Mouse (Mus musculus) midbrain, embryonic 15.5 days (tissue): ENCODE measurements at regions not wholly inside any gene's neighbourhood (a gene's known extent, or its start where the extent isn't known, plus 50 kb on each side); places are given as distances from the start of the nearest gene placed in this dataset.

ENCODE experiments used
- ATAC-seq: fragments of 200-750 bp; cut with Nextera tagmentation; replicated peaks from 2 replicates; pipeline ENCODE4 v1.8.0; 2017; ENCODE audit warnings: moderate TSS enrichment
- H3K27ac ChIP-seq: fragments of 300-500 bp; sonication (generic); 2 replicates; pipeline ENCODE4 v1.5.1; 2015; ENCODE audit warnings: mild to moderate bottlenecking, inconsistent platforms
- H3K27me3 ChIP-seq: fragments of 300-500 bp; sonication (generic); replicated peaks from 2 replicates; pipeline ENCODE4 v1.6.1; 2015; ENCODE audit warnings: inconsistent platforms
- H3K36me3 ChIP-seq: fragments of 300-500 bp; sonication (generic); replicated peaks from 2 replicates; pipeline ENCODE4 v1.6.1; 2015; ENCODE audit warnings: inconsistent platforms
- H3K4me1 ChIP-seq: fragments of 300-500 bp; sonication (generic); 2 replicates; pipeline ENCODE4 v1.6.1; 2015; ENCODE audit warnings: inconsistent platforms
- H3K4me2 ChIP-seq: fragments of 300-500 bp; sonication (generic); 2 replicates; pipeline ENCODE4 v1.6.1; 2015; ENCODE audit warnings: inconsistent platforms, mild to moderate bottlenecking, moderate library complexity
- H3K4me3 ChIP-seq: fragments of 300-500 bp; sonication (generic); 2 replicates; pipeline ENCODE4 v1.5.1; 2015; ENCODE audit warnings: mild to moderate bottlenecking, inconsistent platforms
- H3K9ac ChIP-seq: fragments of 300-500 bp; sonication (generic); 2 replicates; pipeline ENCODE4 v1.6.1; 2015; ENCODE audit warnings: mild to moderate bottlenecking, inconsistent platforms
- H3K9me3 ChIP-seq: fragments of 300-500 bp; sonication (generic); 2 replicates; pipeline ENCODE4 v1.6.1; 2016; ENCODE audit warnings: inconsistent platforms
- whole genome bisulfite sequencing: fragments of 180-500 bp; shearing (Covaris S2); methylation state at CpG from one replicate; pipeline ENCODE4 v1.1.7; 2015; ENCODE audit warnings: mixed read lengths; 5-methylcytosine and 5-hydroxymethylcytosine counted together

- H3K9me3 ChIP-seq = no peaks in the 10 kb centered on the region
- 69% methylated on average over 12 of the region's 12 CpGs for WGBS
- ATAC-seq = no peak
- peaks cover 11% of the 10 kb centered on the region for H3K4me1 ChIP-seq
- no peaks in the 10 kb centered on the region for H3K36me3 ChIP-seq
- H3K4me3 ChIP-seq = no peak overlapping the region
- no peak overlapping the region for H3K27ac ChIP-seq
- no peak overlapping the region for H3K9ac ChIP-seq
- H3K4me2 ChIP-seq = no peak overlapping the region
- H3K27me3 ChIP-seq = no peaks in the 10 kb centered on the region
These were observed 80.5 kb upstream of the Ankrd55 start for GRCm38 (mm10) chr13:112207617-112208235.

DNA sequence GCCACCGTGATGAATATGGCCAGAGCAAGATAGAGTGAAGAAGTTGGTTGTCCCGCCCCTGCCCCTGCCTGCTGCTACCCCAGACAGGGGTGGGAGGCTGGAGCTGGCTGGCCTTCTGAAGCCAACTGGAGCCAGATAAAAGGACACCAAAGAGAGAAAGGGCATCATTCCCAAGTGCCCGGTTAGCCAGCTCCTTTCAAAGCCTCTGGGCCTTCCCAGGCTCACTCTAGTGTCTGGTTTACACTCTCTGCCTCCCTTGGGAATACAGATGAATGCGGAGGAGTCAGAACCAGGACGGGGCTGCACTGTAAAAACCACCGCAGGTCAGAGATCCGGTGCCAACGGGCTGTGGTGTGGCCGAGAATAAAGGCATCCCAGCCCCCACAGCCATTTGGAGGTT lies 76.4 kb upstream of the Ankrd55 start:
- H3K27ac ChIP-seq = no peak overlapping the region
- no peak overlapping the region for H3K4me2 ChIP-seq
- H3K9me3 ChIP-seq = no peaks in the 10 kb centered on the region
- H3K36me3 ChIP-seq = no peaks in the 10 kb centered on the region
- no peaks in the 10 kb centered on the region for H3K27me3 ChIP-seq
- H3K4me3 ChIP-seq = no peak overlapping the region
- ATAC-seq = no peak
- no peaks in the 10 kb centered on the region for H3K4me1 ChIP-seq
- H3K9ac ChIP-seq = no peak overlapping the region
- 72% methylated on average over 9 of the region's 9 CpGs for WGBS

DNA sequence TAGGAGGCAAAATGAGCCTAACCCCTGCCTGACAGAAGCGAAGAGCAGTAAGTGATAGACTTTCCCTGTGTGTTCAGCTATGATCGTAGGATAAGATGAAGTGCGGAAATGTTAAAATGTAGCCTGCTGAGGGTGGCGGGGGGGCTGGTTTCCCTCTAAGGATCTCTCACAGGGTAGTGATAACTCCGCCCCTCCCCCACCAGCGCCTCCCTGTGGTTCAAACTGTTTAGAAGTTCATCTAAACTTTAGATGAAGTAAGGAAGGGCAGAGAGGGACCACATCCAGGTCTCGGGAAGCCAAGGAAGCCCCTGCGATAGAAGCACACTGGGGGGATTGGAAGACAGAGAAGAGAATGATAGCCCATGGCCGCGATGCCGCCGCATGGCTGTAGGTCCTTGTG lies 75.9 kb upstream of the Ankrd55 start:
- 82% methylated on average over 12 of the region's 12 CpGs for WGBS
- Histone ChIP-seq H3K27me3 (no peaks in the 10 kb centered on the region), H3K4me2 (no peak overlapping the region), H3K36me3 (no peaks in the 10 kb centered on the region), H3K4me1 (no peaks in the 10 kb centered on the region), H3K4me3 (no peak overlapping the region), H3K27ac (no peak overlapping the region), H3K9ac (no peak overlapping the region), H3K9me3 (no peaks in the 10 kb centered on the region)
- ATAC-seq = no peak

DNA sequence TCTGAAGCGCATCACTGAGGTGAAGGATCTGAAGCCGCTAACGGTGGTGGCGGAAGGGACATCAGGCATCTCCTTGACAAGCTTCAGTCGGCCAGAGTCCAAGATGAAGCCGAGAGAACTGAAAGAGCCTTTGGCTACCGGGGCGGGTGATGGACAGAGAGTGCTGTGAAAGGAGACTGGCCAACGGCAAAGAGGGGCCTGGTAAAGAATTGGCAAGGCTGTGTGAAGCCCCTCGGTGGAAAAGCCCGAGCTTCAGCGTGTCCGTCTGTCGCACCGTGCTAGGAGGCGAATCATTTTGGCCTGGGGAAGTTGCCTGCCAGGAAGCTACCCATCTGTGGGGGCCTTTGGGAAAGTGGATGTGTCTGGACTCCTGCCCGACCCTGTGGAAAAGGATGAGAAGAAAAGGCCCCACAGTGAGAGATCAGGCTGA lies 74.6 kb upstream of the Ankrd55 start:
- Histone ChIP-seq H3K9ac (no peak overlapping the region), H3K27ac (no peak overlapping the region), H3K27me3 (no peaks in the 10 kb centered on the region), H3K4me1 (no peaks in the 10 kb centered on the region), H3K4me3 (no peak overlapping the region), H3K4me2 (no peak overlapping the region), H3K36me3 (no peaks in the 10 kb centered on the region), H3K9me3 (no peaks in the 10 kb centered on the region)
- no peak for ATAC-seq
- 80% methylated on average over 17 of the region's 17 CpGs for whole genome bisulfite sequencing

DNA sequence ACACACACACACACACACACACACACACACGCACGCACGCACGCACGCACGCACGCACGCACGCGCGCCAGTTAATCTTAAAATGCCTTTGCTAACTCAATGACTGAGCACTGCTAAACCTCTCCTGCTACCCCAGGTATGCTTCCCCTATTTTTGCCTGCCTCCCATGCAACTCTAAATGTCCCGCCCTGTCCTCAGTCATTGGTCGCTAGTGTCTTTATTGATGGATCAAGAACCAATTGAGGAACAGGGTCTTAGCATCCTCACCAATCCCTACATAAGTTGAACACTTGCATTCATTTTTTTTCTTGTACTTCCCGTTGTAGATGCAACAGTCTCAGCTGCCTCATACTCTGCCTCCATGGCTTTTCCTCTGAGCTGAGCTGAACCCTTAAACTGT lies 72.2 kb upstream of the Ankrd55 start:
- H3K27ac ChIP-seq = no peak overlapping the region

GRCm38 (mm10) chr13:112218389-112218788 lies 69.9 kb upstream of the Ankrd55 start:
- no peak overlapping the region for H3K4me3 ChIP-seq
- 84% methylated on average over 5 of the region's 5 CpGs for WGBS
- no peak overlapping the region for H3K4me2 ChIP-seq
- H3K9ac ChIP-seq = no peak overlapping the region
- H3K9me3 ChIP-seq = no peaks in the 10 kb centered on the region
- no peaks in the 10 kb centered on the region for H3K27me3 ChIP-seq
- no peak overlapping the region for H3K27ac ChIP-seq
- H3K36me3 ChIP-seq = no peaks in the 10 kb centered on the region
- ATAC-seq = no peak
- H3K4me1 ChIP-seq = no peaks in the 10 kb centered on the region

More for the DNA sequence above, 72.2 kb upstream of the Ankrd55 start:
- H3K36me3 ChIP-seq = no peaks in the 10 kb centered on the region
- no peaks in the 10 kb centered on the region for H3K4me1 ChIP-seq
- H3K9me3 ChIP-seq = no peaks in the 10 kb centered on the region
- H3K4me3 ChIP-seq = no peak overlapping the region
- no peak overlapping the region for H3K4me2 ChIP-seq
- H3K27me3 ChIP-seq = no peaks in the 10 kb centered on the region
- WGBS = 88% methylated on average over 14 of the region's 14 CpGs
- no peak overlapping the region for H3K9ac ChIP-seq
- ATAC-seq = no peak

GRCm38 (mm10) chr13:112220184-112220583 lies 68.1 kb upstream of the Ankrd55 start:
- no peaks in the 10 kb centered on the region for H3K27me3 ChIP-seq
- ATAC-seq = no peak
- no peak overlapping the region for H3K9ac ChIP-seq
- no peaks in the 10 kb centered on the region for H3K36me3 ChIP-seq
- no peaks in the 10 kb centered on the region for H3K4me1 ChIP-seq
- WGBS = 89% methylated on average over 8 of the region's 8 CpGs
- H3K4me2 ChIP-seq = no peak overlapping the region
- H3K9me3 ChIP-seq = 0 out of 2 replicates have a peak, but pooled peaks cover 3% of the 10 kb centered on the region
- no peak overlapping the region for H3K27ac ChIP-seq
- H3K4me3 ChIP-seq = no peak overlapping the region

DNA sequence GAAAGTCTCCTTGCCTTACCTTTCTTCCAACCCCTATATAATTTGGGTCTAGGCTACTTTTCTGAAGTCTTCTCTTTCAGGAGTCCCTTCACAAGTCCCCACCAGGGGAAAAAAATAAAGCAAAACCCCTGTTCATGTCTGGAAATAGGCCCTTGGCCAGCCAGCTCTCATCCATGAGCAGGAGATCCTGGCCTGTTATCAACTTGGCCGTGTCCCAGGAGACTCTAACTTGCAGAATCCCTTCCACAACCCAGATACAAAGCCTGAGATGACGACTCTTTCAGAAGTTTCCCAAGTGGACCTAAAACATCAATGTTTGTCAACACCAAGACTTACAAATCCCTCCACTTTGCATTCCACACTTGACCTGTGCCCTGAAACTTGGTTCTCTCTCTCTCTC lies 64.6 kb upstream of the Ankrd55 start:
- Histone ChIP-seq H3K27ac (no peak overlapping the region), H3K4me2 (no peak overlapping the region), H3K9me3 (0 out of 2 replicates have a peak, but pooled peaks cover 3% of the 10 kb centered on the region), H3K36me3 (no peaks in the 10 kb centered on the region), H3K9ac (no peak overlapping the region), H3K4me3 (no peak overlapping the region), H3K27me3 (no peaks in the 10 kb centered on the region), H3K4me1 (no peaks in the 10 kb centered on the region)
- 86% methylated on average over 2 of the region's 2 CpGs for WGBS
- no peak for ATAC-seq

DNA sequence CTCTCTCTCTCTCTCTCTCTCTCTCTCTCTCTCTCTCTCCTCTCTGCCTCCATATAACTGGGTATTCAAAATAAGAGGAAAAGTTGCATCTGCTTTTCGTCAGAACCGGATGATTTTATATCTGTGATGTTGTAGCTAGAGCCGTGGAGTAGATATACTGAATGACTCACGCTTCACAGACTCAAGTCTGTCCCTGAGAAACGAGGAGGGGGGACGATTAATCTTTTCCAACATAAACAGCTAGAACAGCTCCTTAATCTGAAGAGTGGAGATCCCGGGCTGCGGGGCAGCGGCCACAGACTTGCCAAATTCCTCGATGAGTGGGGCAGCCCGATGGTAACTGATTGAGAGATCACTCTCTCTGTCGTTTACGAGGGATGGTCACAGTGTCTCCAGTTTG lies 60.5 kb upstream of the Ankrd55 start:
- Histone ChIP-seq H3K4me3 (no peak overlapping the region), H3K36me3 (no peaks in the 10 kb centered on the region), H3K4me1 (no peaks in the 10 kb centered on the region), H3K27ac (no peak overlapping the region), H3K27me3 (no peaks in the 10 kb centered on the region), H3K9me3 (0 out of 2 replicates have a peak, but pooled peaks cover 3% of the 10 kb centered on the region), H3K4me2 (no peak overlapping the region), H3K9ac (no peak overlapping the region)
- 74% methylated on average over 13 of the region's 13 CpGs for WGBS
- ATAC-seq = no peak

GRCm38 (mm10) chr13:112228846-112229245 lies 59.4 kb upstream of the Ankrd55 start:
- ATAC-seq = no peak
- no peak overlapping the region for H3K4me3 ChIP-seq
- H3K36me3 ChIP-seq = no peaks in the 10 kb centered on the region
- H3K4me2 ChIP-seq = no peak overlapping the region
- 0 out of 2 replicates have a peak, but pooled peaks cover 3% of the 10 kb centered on the region for H3K9me3 ChIP-seq
- H3K4me1 ChIP-seq = no peaks in the 10 kb centered on the region
- H3K9ac ChIP-seq = no peak overlapping the region
- no peak overlapping the region for H3K27ac ChIP-seq
- H3K27me3 ChIP-seq = no peaks in the 10 kb centered on the region
- WGBS = 76% methylated on average over 4 of the region's 4 CpGs

- ATAC-seq = no peak
- Histone ChIP-seq H3K27me3 (no peaks in the 10 kb centered on the region), H3K9ac (no peak overlapping the region), H3K9me3 (no peaks in the 10 kb centered on the region), H3K27ac (no peak overlapping the region), H3K4me2 (no peak overlapping the region), H3K4me3 (no peak overlapping the region), H3K36me3 (no peaks in the 10 kb centered on the region), H3K4me1 (no peaks in the 10 kb centered on the region)
- WGBS = 71% methylated on average over 3 of the region's 3 CpGs
These were observed 58.1 kb upstream of the Ankrd55 start for GRCm38 (mm10) chr13:112230176-112230575.

DNA sequence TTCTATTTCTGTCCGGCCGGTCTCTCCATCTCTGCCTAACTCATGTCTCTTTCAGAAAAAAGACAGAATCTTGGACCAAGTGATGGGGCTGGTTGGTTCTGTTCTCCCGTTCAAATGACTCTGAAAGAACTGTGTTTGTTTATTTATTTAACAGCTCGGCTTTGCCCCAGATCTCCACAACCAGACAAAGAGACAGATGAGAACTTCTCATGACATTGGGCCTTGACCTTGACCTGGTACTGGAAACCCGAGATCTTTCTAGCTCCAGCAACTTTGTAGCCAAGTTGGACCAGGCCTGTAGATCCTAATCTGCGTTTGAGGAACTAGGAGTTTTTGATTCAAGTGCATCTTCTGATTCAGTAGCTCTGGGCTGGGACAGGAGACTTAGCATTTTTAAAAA lies 53.6 kb upstream of the Ankrd55 start:
- Histone ChIP-seq H3K4me1 (no peaks in the 10 kb centered on the region), H3K9ac (no peak overlapping the region), H3K27ac (no peak overlapping the region), H3K4me2 (no peak overlapping the region), H3K27me3 (0 out of 2 replicates have a peak, but pooled peaks cover 2% of the 10 kb centered on the region), H3K9me3 (no peaks in the 10 kb centered on the region), H3K36me3 (no peaks in the 10 kb centered on the region), H3K4me3 (no peak overlapping the region)
- ATAC-seq = no peak
- WGBS = 93% methylated on average over 6 of the region's 6 CpGs

DNA sequence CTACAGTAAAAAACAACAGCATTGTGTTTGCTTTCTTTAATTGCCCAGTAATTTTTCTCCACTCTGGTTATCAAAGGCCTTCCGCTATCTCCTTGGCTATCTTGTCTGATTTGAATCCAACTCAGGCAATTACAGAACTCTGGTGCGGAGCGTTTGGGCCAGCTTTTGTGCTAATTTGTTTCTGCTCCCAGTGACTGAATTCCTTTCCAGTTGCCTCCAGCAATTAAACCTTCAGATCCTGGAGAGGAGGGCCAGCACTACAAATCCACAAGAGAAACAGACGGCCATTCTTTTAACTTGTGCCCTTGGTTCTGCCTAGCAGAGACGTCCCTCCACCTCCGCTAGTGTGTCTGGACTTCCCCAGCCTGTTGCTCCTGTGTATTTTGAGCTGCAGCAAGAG lies 51.3 kb upstream of the Ankrd55 start:
- Histone ChIP-seq H3K27ac (no peak overlapping the region), H3K4me1 (no peaks in the 10 kb centered on the region), H3K4me3 (no peak overlapping the region), H3K9ac (no peak overlapping the region), H3K27me3 (0 out of 2 replicates have a peak, but pooled peaks cover 4% of the 10 kb centered on the region), H3K4me2 (no peak overlapping the region), H3K36me3 (no peaks in the 10 kb centered on the region), H3K9me3 (no peaks in the 10 kb centered on the region)
- 55% methylated on average over 6 of the region's 6 CpGs for WGBS
- ATAC-seq = no peak
